Mouse (Mus musculus) lung, postnatal 0 days (tissue): ENCODE results near the gene Uvrag.

Experiments
- CTCF ChIP-seq: IDR thresholded peaks from 2 replicates; pipeline ENCODE4 v1.5.1; 2016; ENCODE audit warnings: antibody characterized with exemption, mild to moderate bottlenecking
- EP300 ChIP-seq: IDR thresholded peaks from 2 replicates; pipeline ENCODE4 v1.6.1; 2016; ENCODE audit warnings: antibody characterized with exemption, mild to moderate bottlenecking, control low read depth

GRCm38 (mm10) chr7:99078805-99079204, 62.1 kb downstream of the Uvrag start:
- TF ChIP-seq CTCF (no peak), EP300 (no peak)
